Mouse (Mus musculus): ENCODE measurements around the gene Cdkn1a.

Gene Cdkn1a

DNA sequence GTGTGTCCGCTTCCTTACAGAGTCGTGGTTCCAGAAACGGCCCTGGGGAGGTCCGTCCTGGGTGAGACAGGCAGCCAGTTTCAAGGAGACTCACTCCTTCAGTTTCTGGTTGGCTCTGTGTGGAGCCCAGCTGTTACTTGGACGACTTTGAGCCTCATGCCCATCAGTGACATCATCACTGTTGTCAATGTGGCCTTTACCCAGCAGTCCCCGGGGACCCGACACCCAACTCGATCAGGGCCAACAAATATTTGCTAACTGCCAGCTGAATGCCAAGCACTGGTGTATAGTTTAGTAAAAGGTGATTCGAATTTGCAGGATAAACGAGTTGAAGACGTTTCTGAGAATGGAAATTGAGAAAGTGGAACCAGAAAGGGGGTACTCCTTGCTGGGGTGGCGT lies 25.2 kb downstream of the Cdkn1a start:
- DNase-seq (ENCODE audit: extremely low spot score, low spot score), result no peak

DNA sequence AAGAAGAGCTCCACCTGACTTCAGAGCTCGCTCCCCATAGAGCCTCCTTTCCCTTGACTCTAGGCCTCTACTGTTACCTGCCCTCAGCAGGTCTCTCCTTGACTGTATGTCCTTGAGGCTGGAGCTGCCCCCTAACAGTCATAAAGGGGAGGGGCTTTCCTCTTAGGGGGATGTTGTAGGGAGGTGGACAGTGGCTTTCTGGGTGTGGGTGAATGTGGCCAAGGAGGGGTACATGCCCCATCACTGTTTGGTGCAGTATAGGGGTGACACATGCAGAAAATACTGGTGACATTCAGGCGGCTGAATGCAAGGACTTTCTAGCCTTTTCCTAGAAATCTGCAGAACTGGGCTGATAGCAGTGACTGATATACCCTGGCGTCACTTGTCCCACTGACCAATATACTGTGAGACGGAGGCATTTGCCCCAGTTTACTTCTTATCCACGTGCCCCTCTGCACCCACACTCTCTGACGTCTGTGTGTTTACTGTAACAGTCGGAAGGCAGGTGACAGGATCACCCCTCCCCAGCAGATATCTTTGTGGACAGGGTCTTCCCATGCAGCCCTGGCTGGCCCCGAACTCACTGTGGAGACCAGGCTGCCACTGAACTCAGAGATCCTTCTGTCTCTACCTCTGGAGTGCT lies 26.4 kb downstream of the Cdkn1a start:
- no peak for DNase-seq (ENCODE audit: extremely low spot score, low spot score)

DNA sequence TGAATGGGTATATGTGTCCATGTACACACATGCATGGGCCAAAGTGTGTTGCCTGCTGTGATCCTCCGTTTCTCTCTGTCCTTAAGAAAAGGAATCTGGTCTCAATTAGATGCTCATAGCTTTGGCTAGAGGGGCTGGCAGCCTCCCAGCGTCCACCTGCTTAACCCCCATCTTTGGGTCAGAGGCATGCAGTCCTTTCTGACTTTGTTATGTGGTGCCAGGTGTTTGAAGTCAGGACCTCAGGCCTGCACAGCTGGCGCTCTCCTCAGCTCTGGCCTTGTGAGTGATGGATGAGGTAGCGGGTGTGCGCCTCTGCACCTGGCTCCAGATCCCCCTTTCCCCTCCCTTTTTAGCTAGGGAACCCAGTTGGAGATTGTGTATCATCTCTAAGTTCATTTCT lies 27.3 kb downstream of the Cdkn1a start:
- peak; percentile 35 for DNase-seq (ENCODE audit: extremely low spot score, low spot score)

DNA sequence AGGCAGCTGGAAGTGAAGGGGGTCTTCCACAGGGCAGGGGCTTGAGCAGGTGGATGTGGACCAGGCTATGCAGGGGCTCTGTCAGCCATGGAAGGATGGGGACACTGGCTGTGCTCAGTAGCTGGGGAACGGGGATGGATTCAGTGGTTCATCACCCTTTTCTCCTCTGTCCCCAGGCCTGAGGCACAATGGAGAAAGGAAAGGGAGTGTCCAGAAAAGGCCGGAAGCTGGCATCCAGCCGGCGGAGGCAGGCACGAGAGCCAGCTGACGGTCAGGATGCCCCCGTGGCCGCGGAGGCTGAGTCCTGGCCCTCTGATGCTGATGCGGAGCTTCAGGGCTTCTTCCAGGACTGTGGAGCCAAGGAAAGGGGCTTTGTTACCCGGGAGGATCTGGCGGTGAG lies 29.9 kb downstream of the Cdkn1a start:
- DNase-seq (ENCODE audit: extremely low spot score, low spot score), result no peak

DNA sequence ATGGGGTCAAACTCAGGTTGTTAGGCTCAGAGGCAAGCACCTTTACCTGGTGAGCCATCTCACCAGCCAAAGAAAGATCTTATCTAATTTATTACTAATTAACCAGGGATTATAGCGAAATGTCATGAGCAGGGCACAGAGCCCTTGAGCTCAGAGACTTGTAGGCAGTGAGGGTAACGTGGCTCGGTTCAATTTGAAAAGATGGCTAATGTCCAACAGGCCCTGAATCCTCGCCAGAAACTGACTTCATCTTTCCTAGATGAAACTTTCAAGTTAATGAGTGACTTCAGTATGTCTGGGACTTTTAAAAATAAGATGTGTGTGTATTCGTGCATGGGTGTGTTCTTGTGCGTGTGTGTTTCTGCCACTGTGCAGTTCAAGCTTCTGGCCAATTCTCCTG lies 32.0 kb downstream of the Cdkn1a start:
- DNase-seq (ENCODE audit: extremely low spot score, low spot score), result no peak

DNA sequence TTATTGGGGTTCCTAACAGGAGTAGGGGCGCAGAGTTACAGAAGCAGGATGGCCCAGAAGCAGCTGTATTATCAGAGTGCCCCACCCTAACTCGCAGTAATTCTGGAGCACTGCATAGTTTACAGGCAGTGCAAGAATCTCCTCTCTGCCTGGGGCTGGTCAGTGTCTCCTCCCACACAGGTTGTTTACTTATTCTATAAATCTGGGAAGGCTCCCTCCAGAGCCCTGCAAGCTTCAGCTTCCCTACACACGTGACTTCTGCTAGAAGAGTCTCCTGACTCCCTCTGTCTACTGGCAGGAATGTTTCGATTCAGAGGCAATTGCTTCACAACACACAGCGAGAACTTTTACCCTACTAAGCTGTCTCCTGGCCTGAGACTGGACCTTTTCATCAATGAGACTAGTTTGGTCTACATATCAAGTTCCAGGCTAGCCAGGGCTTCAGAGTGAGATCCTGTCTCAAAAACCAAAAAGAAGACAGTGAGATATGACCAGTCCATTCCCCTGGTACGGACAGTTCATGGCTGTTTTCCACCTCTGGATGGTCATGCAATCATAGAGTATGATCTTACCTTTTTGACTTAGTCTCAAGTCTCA lies 32.9 kb downstream of the Cdkn1a start:
- no peak for DNase-seq (ENCODE audit: extremely low spot score, low spot score)

DNA sequence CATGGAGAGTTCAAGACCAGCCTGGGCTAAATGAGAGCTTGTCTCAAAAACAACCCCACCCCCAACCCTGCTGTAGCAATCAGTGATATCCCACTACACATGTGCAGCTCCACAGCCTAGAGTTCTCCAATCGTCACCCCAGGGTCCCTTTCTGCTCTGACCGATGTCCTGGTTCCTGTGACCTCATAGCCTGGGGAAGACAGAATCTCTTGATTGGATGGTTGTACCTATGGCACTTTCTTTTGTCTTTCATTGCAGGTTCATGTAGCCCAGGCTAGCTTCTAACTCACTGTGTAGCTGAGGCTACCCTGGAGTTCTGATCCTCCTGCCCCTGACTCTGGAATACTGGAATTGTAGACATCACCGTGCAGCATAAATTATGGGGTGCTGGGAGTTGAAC lies 35.8 kb downstream of the Cdkn1a start:
- DNase-seq (ENCODE audit: extremely low spot score, low spot score), result no peak

DNA sequence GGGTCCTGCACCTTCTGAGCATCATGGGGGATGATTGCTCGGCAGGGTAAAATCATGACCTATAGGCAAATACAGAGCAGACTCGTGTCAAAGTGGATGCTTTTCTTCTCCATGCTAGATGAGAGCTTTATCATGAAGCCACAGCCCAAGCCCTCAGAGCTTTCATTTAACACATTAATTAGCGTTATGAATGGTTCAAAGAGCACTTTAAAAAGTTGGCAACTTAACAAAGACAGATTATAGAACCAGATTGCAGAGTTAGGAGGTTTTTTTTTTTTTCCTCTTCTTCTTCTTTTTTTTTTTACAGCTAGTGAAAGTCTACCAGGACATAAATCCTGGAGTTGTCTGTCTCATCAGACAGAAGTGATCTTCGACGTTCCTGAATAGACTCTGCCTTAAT lies 38.6 kb downstream of the Cdkn1a start:
- no peak for DNase-seq (ENCODE audit: extremely low spot score, low spot score)

DNA sequence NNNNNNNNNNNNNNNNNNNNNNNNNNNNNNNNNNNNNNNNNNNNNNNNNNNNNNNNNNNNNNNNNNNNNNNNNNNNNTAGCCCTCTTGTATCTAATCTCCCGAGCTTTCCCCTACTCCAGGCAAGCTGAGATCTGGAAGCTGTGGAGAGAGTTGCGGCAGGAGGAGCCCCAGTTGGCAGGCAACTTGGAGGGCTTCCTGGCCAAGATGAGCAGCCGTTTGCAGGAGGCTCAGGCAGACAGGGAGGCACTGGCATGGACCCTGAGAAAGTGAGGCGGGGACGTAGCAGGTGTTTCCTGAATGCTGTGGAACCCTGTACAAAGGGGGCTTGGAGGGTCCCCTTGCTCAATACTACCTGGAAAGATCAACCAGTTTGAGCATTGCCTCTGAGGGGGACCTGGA lies 44.3 kb downstream of the Cdkn1a start:
- no peak for DNase-seq (ENCODE audit: extremely low spot score, low spot score)

DNA sequence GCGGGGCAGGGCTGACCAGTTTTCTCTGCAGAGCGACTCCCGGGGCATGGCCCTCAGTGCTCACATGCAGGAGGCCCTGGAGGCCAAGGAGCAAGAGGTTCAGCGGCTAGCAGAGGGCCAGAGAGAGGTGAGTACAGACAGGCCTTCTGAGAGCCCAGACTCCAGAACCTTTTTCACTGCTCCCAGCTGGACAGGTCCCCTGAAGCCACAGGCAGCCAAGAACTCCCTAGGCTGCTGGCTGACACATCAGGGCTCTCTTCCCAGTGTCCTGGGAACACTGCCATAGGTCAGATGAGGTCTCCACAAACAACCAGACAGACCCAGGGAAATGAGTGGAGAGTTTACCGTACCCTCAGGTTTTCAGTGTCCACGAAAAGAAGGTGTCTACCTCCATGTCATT lies 45.5 kb downstream of the Cdkn1a start:
- DNase-seq (ENCODE audit: extremely low spot score, low spot score), result no peak

DNA sequence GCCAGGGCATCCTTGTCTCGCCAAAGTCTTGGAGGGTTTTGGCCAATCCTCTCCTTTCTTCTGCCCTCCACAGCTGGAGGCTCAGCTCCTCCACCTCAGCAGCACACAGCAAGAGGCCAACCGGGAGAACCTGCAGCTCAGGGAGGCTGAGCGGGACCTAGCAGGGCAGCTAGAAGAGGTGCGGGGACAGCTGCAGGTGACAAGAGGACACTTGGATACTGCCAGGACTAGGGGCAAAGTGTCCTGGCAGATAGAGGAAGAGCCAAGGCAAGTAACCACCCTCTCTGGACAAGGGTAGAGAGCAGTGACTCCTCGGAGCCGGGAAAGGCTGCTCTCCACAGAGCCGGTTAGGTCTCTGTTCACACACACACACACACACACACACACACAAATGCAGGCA lies 47.1 kb downstream of the Cdkn1a start:
- DNase-seq (ENCODE audit: extremely low spot score, low spot score), result no peak

DNA sequence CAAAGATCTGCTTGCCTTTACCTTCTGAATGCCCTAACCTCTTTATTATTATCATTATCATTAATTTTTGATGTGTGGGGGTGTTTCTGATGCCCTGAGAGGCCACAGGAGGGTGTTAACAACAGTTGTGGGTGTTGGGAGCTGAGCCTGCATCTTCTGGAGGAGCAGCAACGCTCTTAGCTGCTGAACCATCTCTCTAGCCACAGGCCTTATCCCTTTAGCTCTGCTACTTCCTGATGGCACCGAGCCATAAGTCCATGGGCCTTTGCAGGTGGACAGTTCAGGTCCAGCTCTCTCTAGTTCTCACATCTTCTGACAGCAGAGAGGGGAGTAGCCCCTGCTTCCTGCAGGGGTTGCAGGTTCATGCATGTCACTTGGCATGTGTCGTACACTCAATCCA lies 50.8 kb downstream of the Cdkn1a start:
- no peak for DNase-seq (ENCODE audit: extremely low spot score, low spot score)

DNA sequence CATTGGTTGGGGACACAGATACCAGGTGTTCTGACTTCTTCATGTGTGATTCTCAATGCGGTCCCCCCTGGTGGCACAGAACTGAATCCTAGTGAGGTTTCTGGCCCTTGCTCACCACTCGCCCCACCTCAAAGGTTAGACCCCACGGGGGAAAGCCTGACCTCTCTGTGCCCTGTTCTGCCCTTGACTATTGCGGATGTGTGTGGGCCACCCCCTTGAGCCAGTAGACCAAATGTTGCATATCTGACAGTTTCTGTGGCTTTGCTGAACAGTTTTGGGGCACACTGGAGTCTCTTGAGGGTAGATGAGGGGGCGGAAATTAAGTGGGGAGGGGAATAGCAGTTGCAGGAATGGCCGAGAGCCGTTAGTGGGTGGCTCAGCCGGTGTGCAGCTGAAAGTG lies 52.5 kb downstream of the Cdkn1a start:
- no peak for DNase-seq (ENCODE audit: extremely low spot score, low spot score)

DNA sequence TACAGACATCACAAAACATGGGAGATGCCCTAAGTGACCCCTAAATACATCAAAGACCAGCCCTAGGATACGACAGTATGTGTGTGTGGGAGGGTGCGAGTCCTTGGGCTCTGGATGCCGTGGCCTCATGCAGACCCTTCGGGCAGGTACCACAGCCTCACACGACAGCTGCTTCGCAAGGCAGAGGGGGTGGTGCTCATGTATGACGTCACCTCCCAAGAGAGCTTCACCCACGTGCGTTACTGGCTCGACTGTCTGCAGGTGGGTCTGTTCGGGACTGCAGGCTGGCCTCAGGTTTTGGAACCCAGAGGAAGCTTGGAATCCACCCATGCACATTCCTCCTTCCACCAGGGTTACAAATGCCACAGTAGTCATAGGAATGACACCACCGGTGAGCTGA lies 54.3 kb downstream of the Cdkn1a start:
- DNase-seq (ENCODE audit: extremely low spot score, low spot score), result no peak

DNA sequence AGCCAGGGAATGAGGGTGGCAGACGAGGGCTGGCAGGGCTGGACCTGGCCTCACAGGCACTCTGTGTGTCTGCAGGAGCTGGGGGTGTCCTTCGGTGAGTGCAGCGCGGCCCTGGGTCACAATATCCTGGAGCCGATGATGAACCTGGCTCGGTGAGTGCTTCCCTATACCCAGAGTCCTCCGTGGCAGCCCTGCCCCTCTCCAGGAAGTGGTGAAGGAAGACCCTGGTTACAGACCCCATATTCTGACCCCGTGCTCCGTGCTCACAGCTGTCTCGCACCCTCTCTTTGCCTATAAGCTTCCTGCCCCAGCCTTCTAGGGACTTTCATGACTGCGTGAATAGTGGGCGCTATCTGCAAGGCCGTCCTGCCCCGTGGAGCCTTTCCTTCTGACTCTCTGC lies 56.5 kb downstream of the Cdkn1a start:
- no peak for DNase-seq (ENCODE audit: extremely low spot score, low spot score)

DNA sequence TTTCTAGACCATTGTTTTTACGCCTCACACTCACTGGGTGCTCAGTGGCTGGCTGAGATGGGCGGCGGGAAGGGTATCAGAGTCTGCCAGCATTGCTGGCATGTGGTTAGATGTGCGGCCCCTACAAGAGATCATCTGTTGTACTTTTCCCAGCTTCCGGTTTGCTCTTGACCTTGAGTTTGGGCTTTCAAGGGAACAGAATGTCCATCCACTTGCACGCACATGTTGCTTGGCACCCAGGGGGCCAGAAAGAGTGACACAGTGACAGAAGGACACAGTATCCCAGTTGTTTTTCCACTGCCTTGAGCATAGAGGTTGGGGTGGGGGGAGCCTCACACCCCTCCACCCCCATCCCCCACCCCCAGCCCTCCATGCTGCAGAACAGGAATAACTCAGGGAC lies 57.0 kb downstream of the Cdkn1a start:
- no peak for DNase-seq (ENCODE audit: extremely low spot score, low spot score)

DNA sequence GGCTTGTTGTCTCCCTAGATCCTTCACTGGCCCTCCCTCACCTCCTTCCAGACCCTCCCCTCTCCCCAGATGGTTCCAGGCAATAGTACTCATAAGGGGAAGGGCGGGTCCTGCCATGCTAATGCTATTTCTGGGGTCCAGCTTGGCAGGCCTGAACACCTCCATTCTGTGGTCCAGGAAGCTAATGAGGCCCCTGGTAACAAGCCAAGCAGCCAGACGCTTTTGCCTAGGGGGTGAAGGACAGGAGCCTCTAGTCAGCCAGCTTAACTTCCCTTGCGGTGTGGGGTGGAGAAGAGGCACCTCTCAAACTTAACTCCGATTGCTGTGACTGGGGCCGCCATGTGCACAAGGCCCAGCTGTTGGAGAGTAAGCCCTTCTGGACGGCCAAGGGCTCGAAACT lies 59.0 kb downstream of the Cdkn1a start:
- no peak for DNase-seq (ENCODE audit: extremely low spot score, low spot score)
